Mouse (Mus musculus) small intestine, adult 2 months (tissue): ENCODE measurements around the gene Patj.

Experiments used
- CTCF ChIP-seq: fragments of 200-500 bp; IDR thresholded peaks from 2 replicates; pipeline ENCODE4 v1.5.1; 2012; ENCODE audit warnings: low read depth, mild to moderate bottlenecking, control low read depth, inconsistent platforms, low read length, moderate library complexity, mixed read lengths; ENCODE audit not compliant: insufficient replicate concordance, insufficient read length; ENCODE audit errors: extremely low read depth
- POLR2A ChIP-seq: fragments of 200-500 bp; IDR thresholded peaks from 2 replicates; pipeline ENCODE4 v1.6.1; 2012; ENCODE audit warnings: low read depth, mild to moderate bottlenecking, control low read depth, inconsistent platforms, low read length, moderate library complexity

GRCm38 (mm10) chr4:98593961-98594360 lies 198.4 kb downstream of the Patj start:
- TF ChIP-seq POLR2A (no peak), CTCF (no peak)
